Mouse (Mus musculus): ENCODE measurements around the gene Rpl32.

Gene Rpl32

GRCm38 (mm10) chr6:115773966-115774413 lies 34.6 kb downstream of the Rpl32 start:
- in situ Hi-C loops (cut with MboI; ENCODE audit: low pct_unique_long_range_greater_than_20kb in 1 of 2, low sequenced_read_pairs in 2 of 2, unreplicated experiment in 1 of 2): no loop called here

- in situ Hi-C loops (cut with MboI; ENCODE audit: low pct_unique_long_range_greater_than_20kb in 1 of 2, low sequenced_read_pairs in 2 of 2, unreplicated experiment in 1 of 2): no loop called here
These were observed 35.9 kb downstream of the Rpl32 start for GRCm38 (mm10) chr6:115772604-115773003.

- in situ Hi-C loops (cut with MboI; ENCODE audit: low pct_unique_long_range_greater_than_20kb in 1 of 2, low sequenced_read_pairs in 2 of 2, unreplicated experiment in 1 of 2): no loop called here
These were observed 36.3 kb downstream of the Rpl32 start for GRCm38 (mm10) chr6:115772201-115772600.

GRCm38 (mm10) chr6:115770852-115771251 lies 37.7 kb downstream of the Rpl32 start:
- in situ Hi-C loops (cut with MboI; ENCODE audit: low pct_unique_long_range_greater_than_20kb in 1 of 2, low sequenced_read_pairs in 2 of 2, unreplicated experiment in 1 of 2): no loop called here

GRCm38 (mm10) chr6:115770059-115770670 lies 38.4 kb downstream of the Rpl32 start:
- in situ Hi-C loops (cut with MboI; ENCODE audit: low pct_unique_long_range_greater_than_20kb in 1 of 2, low sequenced_read_pairs in 2 of 2, unreplicated experiment in 1 of 2): no loop called here

- in situ Hi-C loops (cut with MboI; ENCODE audit: low pct_unique_long_range_greater_than_20kb in 1 of 2, low sequenced_read_pairs in 2 of 2, unreplicated experiment in 1 of 2): loop anchor here in 1 of 2 experiments (10.0 kb wide), 1 partner anchor 153 kb away; no protein-coding TSS in a partner anchor
These were observed 40.3 kb downstream of the Rpl32 start for GRCm38 (mm10) chr6:115768207-115768606.

- in situ Hi-C loops (cut with MboI; ENCODE audit: low pct_unique_long_range_greater_than_20kb in 1 of 2, low sequenced_read_pairs in 2 of 2, unreplicated experiment in 1 of 2): loop anchor here in 1 of 2 experiments (10.0 kb wide), 1 partner anchor 153 kb away; no protein-coding TSS in a partner anchor
These were observed 41.2 kb downstream of the Rpl32 start for GRCm38 (mm10) chr6:115767357-115767756.

GRCm38 (mm10) chr6:115764179-115764578 lies 44.4 kb downstream of the Rpl32 start:
- in situ Hi-C loops (cut with MboI; ENCODE audit: low pct_unique_long_range_greater_than_20kb in 1 of 2, low sequenced_read_pairs in 2 of 2, unreplicated experiment in 1 of 2): loop anchor here in 1 of 2 experiments (10.0 kb wide), 1 partner anchor 149 kb away; no protein-coding TSS in a partner anchor

GRCm38 (mm10) chr6:115761995-115762756 lies 46.4 kb downstream of the Rpl32 start, which contains the start of gene Tmem40:
Tmem40 (minus strand) TSS chr6:115762410.
- in situ Hi-C loops (cut with MboI; ENCODE audit: low pct_unique_long_range_greater_than_20kb in 1 of 2, low sequenced_read_pairs in 2 of 2, unreplicated experiment in 1 of 2): loop anchor here in 1 of 2 experiments (10.0 kb wide), 1 partner anchor 147 kb away; no protein-coding TSS in a partner anchor

- in situ Hi-C loops (cut with MboI; ENCODE audit: low pct_unique_long_range_greater_than_20kb in 1 of 2, low sequenced_read_pairs in 2 of 2, unreplicated experiment in 1 of 2): loop anchor here in 1 of 2 experiments (10.0 kb wide), 1 partner anchor 146 kb away; no protein-coding TSS in a partner anchor
These were observed 47.6 kb downstream of the Rpl32 start for GRCm38 (mm10) chr6:115760982-115761381.

GRCm38 (mm10) chr6:115760137-115760536 lies 48.4 kb downstream of the Rpl32 start:
- in situ Hi-C loops (cut with MboI; ENCODE audit: low pct_unique_long_range_greater_than_20kb in 1 of 2, low sequenced_read_pairs in 2 of 2, unreplicated experiment in 1 of 2): loop anchor here in 1 of 2 experiments (10.0 kb wide), 1 partner anchor 145 kb away; no protein-coding TSS in a partner anchor

GRCm38 (mm10) chr6:115759461-115759860 lies 49.1 kb downstream of the Rpl32 start:
- in situ Hi-C loops (cut with MboI; ENCODE audit: low pct_unique_long_range_greater_than_20kb in 1 of 2, low sequenced_read_pairs in 2 of 2, unreplicated experiment in 1 of 2): no loop called here

GRCm38 (mm10) chr6:115758981-115759435 lies 49.5 kb downstream of the Rpl32 start:
- in situ Hi-C loops (cut with MboI; ENCODE audit: low pct_unique_long_range_greater_than_20kb in 1 of 2, low sequenced_read_pairs in 2 of 2, unreplicated experiment in 1 of 2): no loop called here

GRCm38 (mm10) chr6:115755536-115755935 lies 53.0 kb downstream of the Rpl32 start:
- in situ Hi-C loops (cut with MboI; ENCODE audit: low pct_unique_long_range_greater_than_20kb in 1 of 2, low sequenced_read_pairs in 2 of 2, unreplicated experiment in 1 of 2): no loop called here
